ENCODE assay signal across 8 mouse cellular contexts in the genomic region with DNA sequence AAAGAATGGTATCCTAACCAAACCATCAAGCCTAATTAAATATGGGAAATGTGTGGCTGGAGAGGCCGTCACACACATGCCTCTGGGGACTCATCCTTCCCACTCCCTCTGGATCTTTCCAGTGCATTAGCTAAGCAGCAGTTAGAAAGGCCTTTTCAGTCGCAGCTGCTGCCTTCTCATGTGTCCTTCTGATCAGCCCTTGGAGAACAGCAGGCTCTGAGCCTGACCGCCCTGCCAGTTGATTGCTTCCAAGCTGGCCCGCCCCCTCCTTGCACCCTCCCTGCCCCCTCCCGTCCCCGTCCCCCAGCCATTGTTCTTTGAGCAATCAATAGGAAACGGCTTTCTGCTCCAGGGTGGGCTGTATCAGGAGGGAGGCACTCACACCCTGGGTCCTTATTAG. TPM values are rescaled to one million over a fixed set of nuclear protein-coding genes. Genes with fewer than 3 reads are reported as not detected.
DNase-seq lines count a peak whose midpoint lies in the region; ATAC-seq and TF ChIP-seq lines count a peak whose summit lies in the region.
"Had no signal": no experiment of that assay in that cellular context is flagged by ENCODE, and none has a peak within 500 bp of the region (broad histone marks: within the 10 kb centered on the region; RNA-seq: fewer than 3 reads in every experiment).

No protein-coding gene starts in this region.

- WGBS in hindbrain, postnatal 0 days = 8% methylated on average over 7 of the region's 7 CpGs

- H3K4me3 ChIP-seq in hindbrain, postnatal 0 days (ENCODE audit: low read length) = no peak overlapping the region
- H3K4me3 ChIP-seq: liver, embryonic 15.5 days had no signal

- 0 out of 2 replicates have a peak overlapping the region, but pooled peaks have one; percentile 1 for H3K4me2 ChIP-seq in hindbrain, postnatal 0 days (ENCODE audit: low read depth, low read length)
- H3K4me2 ChIP-seq: liver, embryonic 15.5 days had no signal

- DNase-seq in ES-CJ7 (ENCODE audit: low read depth, low spot score) (peak; percentile 27), MN1 (ENCODE audit: low spot score) (peak; percentile 69)
- peak; percentile 29 for DNase-seq in gastrocnemius, adult 18-20 months (ENCODE audit: low spot score)
- DNase-seq in hindbrain, postnatal 0 days (ENCODE audit: low spot score) = peak; percentile 79
- peak; percentile 44 for DNase-seq in skeletal muscle tissue, adult 2 months (ENCODE audit: low read depth, low spot score)
- DNase-seq in thymus, postnatal 10 days (ENCODE audit: low spot score in 2 of 2) = no peak

- no peak overlapping the region for H3K9ac ChIP-seq in hindbrain, postnatal 0 days (replicated peaks; ENCODE audit: low read length)
- H3K9ac ChIP-seq: liver, embryonic 15.5 days had no signal

- no peaks in the 10 kb centered on the region for H3K9me3 ChIP-seq in hindbrain, postnatal 0 days (ENCODE audit: low read length)
- H3K9me3 ChIP-seq: liver, embryonic 15.5 days had no signal

- peak; percentile 92 for ATAC-seq in hindbrain, postnatal 0 days
- no peak for ATAC-seq in activated CD4-positive, CD25-positive, alpha-beta regulatory T cell, adult 4 months

- no peaks in the 10 kb centered on the region for H3K36me3 ChIP-seq in hindbrain, postnatal 0 days (ENCODE audit: insufficient read depth, low read length)
- H3K36me3 ChIP-seq: liver, embryonic 15.5 days had no signal

- TF ChIP-seq CTCF in hindbrain, postnatal 0 days (IDR thresholded peaks at IDR 0.05; ENCODE audit: low read depth) = no peak

- H3K27me3 ChIP-seq in hindbrain, postnatal 0 days (ENCODE audit: insufficient read depth, low read length) = no peaks in the 10 kb centered on the region
- H3K27me3 ChIP-seq: liver, embryonic 15.5 days had no signal

- peaks cover 6% of the 10 kb centered on the region; the same call in 1 of the 2 replicates for H3K4me1 ChIP-seq in hindbrain, postnatal 0 days (ENCODE audit: insufficient read depth, low read length)
- H3K4me1 ChIP-seq: liver, embryonic 15.5 days had no signal

- peak overlapping the region; percentile 66 for H3K27ac ChIP-seq in hindbrain, postnatal 0 days
- H3K27ac ChIP-seq: liver, embryonic 15.5 days had no signal

RNA-seq across cellular contexts. Expression of gene Akap6, which starts 27.7 kb away (rescaled TPM):
- 10 to 100 TPM; 32.6 to 36.5 TPM for total RNA-seq in gastrocnemius, adult 18-20 months (2021)
- total RNA-seq in hindbrain, postnatal 0 days (2014; rRNA removed) = 77.3 and 87.2 TPM in 2 replicates
- 19.9 and 21.3 TPM in 2 replicates for polyA plus RNA-seq in hindbrain, postnatal 0 days (2015; fragmentation: Nextera tagmentation; extraction: Ambion mirVana)
- polyA plus RNA-seq in activated CD4-positive, CD25-positive, alpha-beta regulatory T cell, adult 4 months (2017; shearing (Covaris generic)) = under 1 TPM; 0.06 to 0.08 TPM

Comparison
In these comparisons a context has a peak if more than half of its experiments do, and no peak if none do; other contexts are left out.
1. DNase-seq: peak in ES-CJ7 (single experiment), MN1 (single experiment), gastrocnemius, adult 18-20 months (single experiment), hindbrain, postnatal 0 days (single experiment) and skeletal muscle tissue, adult 2 months (single experiment); none in thymus, postnatal 10 days (0 of 2).